Mouse (Mus musculus) adrenal gland, postnatal 10 days (tissue): ENCODE results near the gene Aff3. TPM values are rescaled to one million over a fixed set of nuclear protein-coding genes. Genes with fewer than 3 reads are reported as not detected.

Experiments
- DNase-seq: peaks from one replicate; pipeline ENCODE4 v3.0.0; 2021; ENCODE audit warnings: mixed read lengths
- total RNA-seq, 2 experiments: library from RNA; stranded (reverse); gene quantifications; 2 replicates each; pipeline ENCODE4 v1.2.3; 2021

Aff3 gene
- total RNA-seq, 2 experiments from 2014 or later = 7.0 to 9.8 TPM

DNA sequence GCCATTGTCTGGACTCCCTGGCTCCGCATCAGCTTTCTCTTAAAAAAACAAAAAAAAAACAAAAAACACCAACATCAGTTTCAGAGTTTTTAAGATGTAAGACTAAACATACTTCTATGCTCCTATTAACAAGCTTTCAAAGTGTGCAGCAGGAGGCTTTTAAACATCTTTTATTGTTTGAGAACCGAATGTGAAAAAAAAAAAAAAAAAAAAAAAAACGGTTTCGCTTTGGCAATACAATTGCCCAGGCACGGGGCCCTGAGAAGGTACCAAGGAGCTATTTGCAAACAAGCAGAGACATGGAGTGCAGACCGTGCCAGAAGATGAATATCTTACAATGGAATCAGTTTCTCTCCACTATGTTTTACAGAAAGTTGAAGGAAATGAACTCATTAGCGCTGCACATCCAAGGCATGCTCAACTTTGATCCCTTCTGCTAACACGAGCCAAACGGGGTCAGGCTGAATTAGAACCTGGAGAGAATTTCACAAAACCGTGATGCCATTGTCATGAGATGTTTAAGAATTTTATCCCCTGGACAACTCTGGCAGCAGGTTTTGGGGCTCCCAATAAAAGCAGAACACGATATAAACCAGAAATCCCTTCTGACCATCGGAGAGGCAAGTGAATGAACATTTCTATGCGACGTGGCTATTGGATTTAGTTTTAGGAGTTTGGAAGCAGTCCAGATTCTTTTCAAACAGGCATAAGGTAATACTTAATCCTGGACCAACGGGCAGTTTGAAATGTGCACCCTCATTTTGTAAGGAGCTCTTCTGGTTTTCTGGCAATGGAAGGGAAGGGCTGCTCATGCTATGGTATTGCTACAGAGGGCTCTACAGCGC, 344.4 kb downstream of the Aff3 start:
- no peak for DNase-seq

- DNase-seq = no peak
These were observed 346.1 kb downstream of the Aff3 start for GRCm38 (mm10) chr1:38318614-38319013.

DNA sequence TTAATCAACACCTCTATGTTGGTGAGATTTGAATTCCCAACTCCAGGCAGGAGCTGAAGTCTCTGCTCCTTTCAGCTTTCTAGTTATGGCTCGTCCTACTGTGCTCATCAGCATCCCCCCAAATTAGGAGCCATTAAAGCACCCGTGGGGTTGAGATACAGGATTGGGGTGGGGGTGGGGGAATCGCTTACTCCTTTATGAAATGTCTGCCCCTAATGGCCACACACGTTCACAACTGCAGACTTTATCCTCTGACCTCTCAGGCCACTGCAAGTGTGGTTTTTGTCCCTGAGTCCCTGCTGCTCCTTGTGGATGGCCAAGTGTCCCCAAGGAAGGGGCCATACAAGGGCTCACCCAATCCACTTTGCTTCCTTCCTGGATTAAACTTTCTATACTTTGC, 348.8 kb downstream of the Aff3 start:
- DNase-seq = no peak

GRCm38 (mm10) chr1:38310496-38310895, 354.3 kb downstream of the Aff3 start:
- DNase-seq = no peak

DNA sequence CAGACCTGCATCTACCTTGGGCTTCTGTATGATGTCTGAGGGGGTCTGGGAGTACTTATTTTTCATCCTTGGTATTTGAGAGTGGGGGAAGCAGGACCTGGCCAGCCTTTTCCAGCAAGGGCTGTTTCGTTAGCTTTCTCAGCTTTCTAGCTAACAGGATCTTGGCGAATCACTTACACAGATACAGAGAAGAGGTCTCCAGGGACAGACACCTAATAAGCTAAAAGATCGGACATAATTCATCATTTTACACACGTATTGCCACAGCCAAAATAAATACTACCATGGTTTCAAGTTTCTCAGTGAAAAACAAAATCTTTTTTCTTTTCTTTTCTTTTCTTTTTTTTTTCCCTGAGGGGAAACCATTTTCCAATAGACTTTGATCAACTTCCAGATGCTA, 354.7 kb downstream of the Aff3 start:
- DNase-seq = no peak

GRCm38 (mm10) chr1:38309341-38309740, 355.4 kb downstream of the Aff3 start:
- no peak for DNase-seq

DNA sequence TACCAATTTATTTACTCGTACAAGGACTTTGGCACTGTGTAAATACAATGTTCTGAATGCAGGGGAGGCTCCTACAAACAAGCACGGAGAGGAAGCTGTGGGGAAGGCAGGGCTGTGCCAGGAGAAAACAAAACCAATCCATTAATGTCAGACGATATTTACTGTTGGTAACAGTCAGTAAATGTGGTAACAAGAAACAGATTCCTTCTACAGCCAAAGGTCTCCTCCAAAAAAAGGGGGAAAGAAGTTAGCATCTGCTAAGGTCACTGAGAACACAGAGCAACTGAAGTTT, 356.1 kb downstream of the Aff3 start:
- DNase-seq = no peak

DNA sequence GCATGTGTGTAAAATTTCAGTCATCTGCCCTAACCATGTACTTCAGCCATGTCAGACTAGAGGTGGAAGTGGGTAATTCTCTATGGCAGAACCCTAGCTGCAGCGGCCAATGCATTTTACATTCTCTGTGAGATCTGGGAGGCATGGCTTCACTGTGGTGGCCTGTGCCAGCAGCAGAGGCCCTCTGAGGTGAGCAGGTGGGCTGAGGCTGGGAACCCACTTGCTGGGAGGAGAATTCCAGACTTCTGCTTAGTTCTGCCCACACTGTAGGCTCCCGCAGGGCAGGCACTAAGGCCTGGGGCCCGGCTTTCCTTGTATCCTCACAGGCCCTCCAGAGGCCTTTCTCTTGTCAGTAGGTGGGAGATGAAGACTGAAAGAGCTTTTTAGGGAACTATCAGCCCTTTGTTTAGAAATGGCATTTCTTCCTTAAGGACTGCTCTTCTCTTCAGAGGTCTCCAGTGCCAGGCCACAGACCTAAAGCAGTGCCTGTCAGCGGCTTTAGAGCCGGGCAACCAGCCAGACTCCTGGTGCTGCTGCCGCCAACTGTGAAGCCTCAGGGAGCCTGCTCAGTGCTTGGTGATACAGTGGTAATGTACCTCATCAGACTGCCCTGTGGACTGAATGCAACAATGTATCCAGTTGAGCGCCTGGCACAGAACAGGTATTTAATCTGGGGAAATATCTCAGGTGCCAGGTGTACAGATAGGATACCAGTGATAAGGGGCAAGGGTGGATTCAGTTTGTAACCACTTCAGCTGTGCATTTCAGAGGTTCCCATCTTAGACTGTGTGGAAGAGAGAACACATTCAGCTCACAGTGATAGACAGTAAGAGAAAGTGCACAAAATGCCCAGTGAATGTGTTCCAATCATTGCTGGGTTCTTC, 356.7 kb downstream of the Aff3 start:
- DNase-seq = peak; percentile 84

- DNase-seq = no peak
These were observed 357.5 kb downstream of the Aff3 start for GRCm38 (mm10) chr1:38307234-38307633.

- DNase-seq = no peak
These were observed 358.6 kb downstream of the Aff3 start for GRCm38 (mm10) chr1:38306146-38306545.

DNA sequence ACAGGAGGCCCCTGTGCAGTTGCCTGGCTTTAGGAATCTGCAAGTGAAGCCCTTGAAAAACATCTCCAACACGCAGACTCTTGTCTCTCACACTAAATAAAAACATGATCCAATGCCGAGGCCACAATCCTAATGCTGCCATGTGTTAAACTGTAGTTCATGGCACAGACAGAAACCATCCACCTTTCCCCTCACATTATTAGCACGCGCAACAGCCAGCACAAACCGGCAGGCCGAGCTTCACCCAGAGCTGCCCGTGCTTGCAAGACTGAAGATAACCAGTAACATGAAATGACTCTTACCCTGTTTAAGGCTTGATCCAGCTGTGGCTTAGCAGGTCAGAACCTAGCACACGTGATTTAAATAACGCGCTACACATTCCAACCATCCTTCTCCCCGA, 360.4 kb downstream of the Aff3 start:
- no peak for DNase-seq

GRCm38 (mm10) chr1:38298291-38298690, 366.5 kb downstream of the Aff3 start:
- no peak for DNase-seq

- DNase-seq = no peak
These were observed 369.8 kb downstream of the Aff3 start for GRCm38 (mm10) chr1:38294906-38295305.

- no peak for DNase-seq
These were observed 370.4 kb downstream of the Aff3 start for GRCm38 (mm10) chr1:38294336-38294695.

- no peak for DNase-seq
These were observed 371.0 kb downstream of the Aff3 start for GRCm38 (mm10) chr1:38293671-38294335.

DNA sequence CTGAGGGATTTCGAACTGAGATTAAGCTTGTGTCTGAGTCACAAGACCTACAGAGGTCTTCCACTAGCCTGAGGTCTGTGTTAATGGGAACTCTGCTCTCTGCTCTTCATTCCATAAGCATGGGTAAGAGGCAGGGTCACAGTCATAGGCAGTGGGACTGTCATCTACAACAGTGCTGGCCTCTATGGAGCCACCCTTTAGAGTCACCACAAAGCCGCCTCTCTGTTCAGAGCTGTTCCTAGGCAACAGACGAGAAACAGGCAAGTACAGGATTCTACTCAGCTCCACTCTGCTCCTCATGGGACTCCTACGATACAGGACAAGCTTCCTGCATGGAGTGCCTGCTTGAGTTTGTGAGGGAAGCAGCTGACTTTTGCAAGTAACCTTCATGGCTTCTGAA, 371.9 kb downstream of the Aff3 start:
- no peak for DNase-seq

- peak; percentile 24 for DNase-seq
These were observed 372.8 kb downstream of the Aff3 start for GRCm38 (mm10) chr1:38291915-38292314.

DNA sequence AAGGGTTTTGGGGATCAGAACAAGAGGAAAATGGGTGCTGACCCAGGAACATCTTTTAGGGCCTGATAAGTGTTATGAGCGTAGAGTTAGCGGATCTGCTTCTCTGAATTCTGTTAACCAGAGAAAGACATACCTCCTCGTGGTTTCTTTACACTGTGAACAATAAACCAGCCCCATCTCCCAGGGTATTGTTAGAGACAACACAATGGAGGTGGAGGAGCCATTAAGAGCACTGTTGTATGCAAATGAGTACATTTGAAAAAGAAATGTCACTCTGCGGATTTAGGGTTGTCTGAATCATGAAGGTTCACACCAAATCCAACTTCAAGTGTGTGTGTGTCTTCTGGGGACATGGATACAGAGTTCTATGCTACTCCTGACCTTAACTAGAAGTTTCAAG, 373.3 kb downstream of the Aff3 start:
- DNase-seq = no peak

GRCm38 (mm10) chr1:38290881-38291280, 373.9 kb downstream of the Aff3 start:
- no peak for DNase-seq

DNA sequence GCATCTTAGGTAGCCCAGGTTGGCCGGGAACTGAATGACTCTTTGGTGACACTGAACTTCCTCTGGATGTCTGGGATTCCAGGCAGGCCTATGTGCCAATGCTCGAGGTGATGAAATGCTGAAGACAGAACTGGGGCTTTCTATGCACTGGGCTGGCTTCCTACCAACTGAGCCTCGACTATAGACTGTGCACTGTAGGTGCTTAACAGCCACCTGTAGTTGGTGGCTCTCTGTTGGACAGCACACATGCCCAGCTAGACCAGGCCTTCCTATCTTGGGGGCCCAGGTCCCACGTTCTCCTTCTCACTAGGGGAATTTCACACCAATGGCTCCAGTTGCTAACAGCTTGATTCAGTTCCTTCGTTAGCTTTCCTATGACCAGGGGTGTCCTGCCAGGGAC, 374.9 kb downstream of the Aff3 start:
- DNase-seq = no peak

DNA sequence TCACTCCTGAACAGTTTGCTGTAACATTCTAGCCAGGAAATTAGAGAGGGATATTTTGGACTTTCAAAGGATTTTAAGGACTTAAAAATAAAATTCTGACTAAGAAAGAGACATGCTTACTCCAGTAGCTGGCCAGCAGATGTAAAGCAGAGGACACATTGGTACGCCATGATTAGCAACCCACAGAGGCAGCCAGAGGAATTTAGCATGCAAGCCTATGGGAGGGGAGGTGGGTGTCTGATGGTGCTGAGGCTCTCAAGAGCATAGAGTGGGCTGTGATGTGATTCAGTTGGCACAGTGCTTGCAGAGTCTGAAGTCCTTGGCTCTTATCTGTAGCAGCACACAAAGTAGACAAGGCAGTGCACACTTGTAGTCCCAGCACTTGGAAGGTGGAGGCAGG, 376.0 kb downstream of the Aff3 start:
- no peak for DNase-seq

GRCm38 (mm10) chr1:38286551-38286950, 378.2 kb downstream of the Aff3 start:
- no peak for DNase-seq

DNA sequence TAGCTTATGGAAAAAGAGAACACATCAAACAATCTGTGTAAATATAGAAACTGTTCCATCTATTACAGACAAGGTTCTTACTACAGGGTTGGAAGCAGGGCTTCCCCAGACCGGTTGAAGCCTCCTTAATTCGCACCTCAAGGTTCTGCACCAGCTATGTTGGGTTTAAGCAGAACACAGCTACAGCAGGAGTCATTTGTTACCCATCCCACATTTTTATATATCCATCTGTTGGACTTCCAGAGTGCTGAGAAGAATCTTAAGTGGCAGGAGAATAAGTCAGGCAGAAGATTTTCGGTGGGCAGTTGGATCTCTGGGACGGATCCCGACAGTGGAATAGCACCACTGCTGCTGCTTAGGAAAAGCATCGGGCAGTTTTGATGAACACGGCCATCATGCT, 384.2 kb downstream of the Aff3 start:
- DNase-seq = no peak
